Mouse (Mus musculus) forebrain, embryonic 10.5 days (tissue): ENCODE data around the gene Gpr55. TPM values are rescaled to one million over a fixed set of nuclear protein-coding genes. Genes with fewer than 3 reads are reported as not detected.

Experiments
- DNase-seq: peaks from one replicate; pipeline ENCODE4 v3.0.0-alpha.2; 2017; ENCODE audit warnings: low spot score; ENCODE audit errors: extremely low spot score
- H3K27ac ChIP-seq: fragments of 300-500 bp; sonication (generic); 2 replicates; pipeline ENCODE4 v1.5.1; 2016; ENCODE audit warnings: mild to moderate bottlenecking
- H3K27me3 ChIP-seq: fragments of 300-500 bp; sonication (generic); 2 replicates; pipeline ENCODE4 v1.6.1; 2016; ENCODE audit warnings: mild to moderate bottlenecking; ENCODE audit not compliant: poor library complexity, severe bottlenecking
- H3K36me3 ChIP-seq: fragments of 300-500 bp; sonication (generic); replicated peaks from 2 replicates; pipeline ENCODE4 v1.6.1; 2016; ENCODE audit warnings: mild to moderate bottlenecking, moderate library complexity
- H3K4me1 ChIP-seq: fragments of 300-500 bp; sonication (generic); 2 replicates; pipeline ENCODE4 v1.6.1; 2016
- H3K4me3 ChIP-seq: fragments of 300-500 bp; sonication (generic); 2 replicates; pipeline ENCODE4 v1.5.1; 2016; ENCODE audit warnings: mild to moderate bottlenecking, moderate library complexity
- H3K9me3 ChIP-seq: fragments of 300-500 bp; sonication (generic); 2 replicates; pipeline ENCODE4 v1.6.1; 2016; ENCODE audit warnings: mild to moderate bottlenecking, moderate library complexity
- WGBS: fragments of 180-500 bp; shearing (Covaris S2); methylation state at CpG from one replicate; pipeline ENCODE4 v1.1.7; 2016; 5-methylcytosine and 5-hydroxymethylcytosine counted together
- polyA plus RNA-seq: library from polyadenylated mRNA; unstranded; fragments of >200 nt; fragmentation: Nextera tagmentation; extraction: Ambion mirVana; gene quantifications from 2 replicates; pipeline ENCODE4 v1.2.1, GENCODE M21; 2016

Gene Gpr55
- polyA plus RNA-seq, 1 experiment from 2014 or later, result not detected

GRCm38 (mm10) chr1:85925183-85925582, 35.6 kb downstream of the Gpr55 start:
- 88% methylated on average over 5 of the region's 5 CpGs for WGBS
- DNase-seq, result no peak

GRCm38 (mm10) chr1:85922865-85923211, 38.0 kb downstream of the Gpr55 start:
- no peak for DNase-seq
- no peaks in the 10 kb centered on the region for H3K36me3 ChIP-seq
- no peaks in the 10 kb centered on the region for H3K27me3 ChIP-seq
- peaks cover 22% of the 10 kb centered on the region for H3K4me1 ChIP-seq
- 84% methylated on average over 5 of the region's 5 CpGs for WGBS
- H3K9me3 ChIP-seq, result no peaks in the 10 kb centered on the region; the same call in 1 of the 2 replicates
- H3K27ac ChIP-seq, result no peak overlapping the region
- no peak overlapping the region for H3K4me3 ChIP-seq

More at GRCm38 (mm10) chr1:85925183-85925582, 35.6 kb downstream of the Gpr55 start:
- H3K36me3 ChIP-seq, result no peaks in the 10 kb centered on the region
- no peaks in the 10 kb centered on the region; the same call in 1 of the 2 replicates for H3K9me3 ChIP-seq
- no peaks in the 10 kb centered on the region for H3K27me3 ChIP-seq
- H3K4me3 ChIP-seq, result no peak overlapping the region
- peaks cover 35% of the 10 kb centered on the region for H3K4me1 ChIP-seq
- no peak overlapping the region for H3K27ac ChIP-seq

- no peak for DNase-seq
- Histone ChIP-seq H3K36me3 (no peaks in the 10 kb centered on the region), H3K4me1 (peaks cover 23% of the 10 kb centered on the region), H3K27me3 (no peaks in the 10 kb centered on the region), H3K4me3 (no peak overlapping the region), H3K9me3 (no peaks in the 10 kb centered on the region; the same call in 1 of the 2 replicates), H3K27ac (no peak overlapping the region)
- WGBS, result 74% methylated on average over 7 of the region's 7 CpGs
Measured at GRCm38 (mm10) chr1:85922127-85922864, 38.5 kb downstream of the Gpr55 start.

GRCm38 (mm10) chr1:85921725-85922124, 39.1 kb downstream of the Gpr55 start:
- DNase-seq, result no peak
- H3K4me1 ChIP-seq, result peaks cover 29% of the 10 kb centered on the region
- no peaks in the 10 kb centered on the region; the same call in 1 of the 2 replicates for H3K9me3 ChIP-seq
- WGBS, result 90% methylated on average over 7 of the region's 7 CpGs
- no peak overlapping the region for H3K4me3 ChIP-seq
- H3K27me3 ChIP-seq, result no peaks in the 10 kb centered on the region
- H3K36me3 ChIP-seq, result no peaks in the 10 kb centered on the region
- no peak overlapping the region for H3K27ac ChIP-seq

GRCm38 (mm10) chr1:85919621-85920020, 41.2 kb downstream of the Gpr55 start:
- Histone ChIP-seq H3K4me3 (no peak overlapping the region), H3K27ac (no peak overlapping the region), H3K9me3 (no peaks in the 10 kb centered on the region; the same call in 1 of the 2 replicates), H3K4me1 (peaks cover 35% of the 10 kb centered on the region), H3K36me3 (no peaks in the 10 kb centered on the region), H3K27me3 (no peaks in the 10 kb centered on the region)
- 88% methylated on average over 7 of the region's 7 CpGs for WGBS
- DNase-seq, result no peak

GRCm38 (mm10) chr1:85916830-85917450, 43.9 kb downstream of the Gpr55 start:
- Histone ChIP-seq H3K36me3 (no peaks in the 10 kb centered on the region), H3K27ac (peak overlapping the region; percentile 69), H3K4me1 (peaks cover 25% of the 10 kb centered on the region), H3K27me3 (no peaks in the 10 kb centered on the region), H3K4me3 (peak overlapping the region; percentile 11; the same call in 1 of the 2 replicates), H3K9me3 (no peaks in the 10 kb centered on the region; the same call in 1 of the 2 replicates)
- DNase-seq, result peak; percentile 72
- 27% methylated on average over 4 of the region's 4 CpGs for WGBS

- H3K9me3 ChIP-seq, result no peaks in the 10 kb centered on the region; the same call in 1 of the 2 replicates
- DNase-seq, result no peak
- H3K27ac ChIP-seq, result no peak overlapping the region
- H3K36me3 ChIP-seq, result peaks cover 3% of the 10 kb centered on the region
- no peak overlapping the region for H3K4me3 ChIP-seq
- no peaks in the 10 kb centered on the region for H3K27me3 ChIP-seq
- peaks cover 22% of the 10 kb centered on the region for H3K4me1 ChIP-seq
Measured at GRCm38 (mm10) chr1:85915890-85916289, 44.9 kb downstream of the Gpr55 start.

GRCm38 (mm10) chr1:85913078-85913755, 47.6 kb downstream of the Gpr55 start:
- Histone ChIP-seq H3K36me3 (peaks cover 27% of the 10 kb centered on the region), H3K9me3 (no peaks in the 10 kb centered on the region), H3K27me3 (no peaks in the 10 kb centered on the region), H3K4me1 (peaks cover 20% of the 10 kb centered on the region), H3K27ac (no peak overlapping the region), H3K4me3 (no peak overlapping the region)
- WGBS, result 89% methylated on average over 7 of the region's 7 CpGs
- no peak for DNase-seq

GRCm38 (mm10) chr1:85908754-85909590, 51.8 kb downstream of the Gpr55 start:
- peaks cover 69% of the 10 kb centered on the region for H3K36me3 ChIP-seq
- no peak overlapping the region for H3K27ac ChIP-seq
- H3K9me3 ChIP-seq, result no peaks in the 10 kb centered on the region
- 75% methylated on average over 13 of the region's 13 CpGs for WGBS
- H3K27me3 ChIP-seq, result no peaks in the 10 kb centered on the region
- no peak overlapping the region for H3K4me3 ChIP-seq
- H3K4me1 ChIP-seq, result no peaks in the 10 kb centered on the region
- DNase-seq, result no peak

GRCm38 (mm10) chr1:85906892-85907291, 53.9 kb downstream of the Gpr55 start:
- WGBS, result 95% methylated on average over 12 of the region's 12 CpGs
- Histone ChIP-seq H3K9me3 (no peaks in the 10 kb centered on the region), H3K4me3 (no peak overlapping the region), H3K36me3 (peaks cover 84% of the 10 kb centered on the region), H3K27ac (no peak overlapping the region), H3K4me1 (peaks cover 3% of the 10 kb centered on the region), H3K27me3 (no peaks in the 10 kb centered on the region)
- no peak for DNase-seq

- Histone ChIP-seq H3K27ac (no peak overlapping the region), H3K36me3 (peaks cover 55% of the 10 kb centered on the region), H3K4me3 (no peak overlapping the region), H3K27me3 (no peaks in the 10 kb centered on the region), H3K4me1 (peaks cover 49% of the 10 kb centered on the region), H3K9me3 (no peaks in the 10 kb centered on the region)
- DNase-seq, result no peak
- 92% methylated on average over 6 of the region's 7 CpGs for WGBS
Measured at GRCm38 (mm10) chr1:85902108-85902561, 58.7 kb downstream of the Gpr55 start.

GRCm38 (mm10) chr1:85901516-85902107, 59.2 kb downstream of the Gpr55 start:
- peaks cover 54% of the 10 kb centered on the region for H3K4me1 ChIP-seq
- H3K27ac ChIP-seq, result 0 out of 2 replicates have a peak overlapping the region, but pooled peaks have one; percentile 53
- 83% methylated on average over 3 of the region's 3 CpGs for WGBS
- DNase-seq, result no peak
- no peak overlapping the region for H3K4me3 ChIP-seq
- H3K27me3 ChIP-seq, result no peaks in the 10 kb centered on the region
- H3K9me3 ChIP-seq, result no peaks in the 10 kb centered on the region
- peaks cover 53% of the 10 kb centered on the region for H3K36me3 ChIP-seq
